Mouse (Mus musculus): ENCODE measurements around the gene Thumpd1.

Gene Thumpd1

DNA sequence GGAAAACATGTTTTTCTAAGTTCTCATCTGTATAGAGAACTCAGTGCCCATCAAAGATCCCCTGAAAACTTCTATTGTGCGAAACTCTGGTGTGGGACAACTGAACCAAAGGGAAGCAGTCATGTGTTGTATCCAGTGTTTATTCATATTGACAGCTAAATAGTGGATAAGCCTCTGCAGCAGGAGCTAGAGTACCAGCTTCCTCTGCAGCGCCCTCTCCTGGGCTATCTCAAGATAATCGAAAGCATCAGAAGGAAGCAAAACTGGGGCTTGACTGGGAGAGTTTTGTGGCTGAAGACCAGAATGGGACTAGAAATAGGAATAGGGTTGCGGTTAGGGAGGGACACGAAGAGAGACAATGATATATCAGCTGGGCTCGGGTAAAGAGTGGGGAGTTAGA lies 49.7 kb downstream of the Thumpd1 start:
- DNase-seq (ENCODE audit: low spot score in 2 of 2), result no peak

DNA sequence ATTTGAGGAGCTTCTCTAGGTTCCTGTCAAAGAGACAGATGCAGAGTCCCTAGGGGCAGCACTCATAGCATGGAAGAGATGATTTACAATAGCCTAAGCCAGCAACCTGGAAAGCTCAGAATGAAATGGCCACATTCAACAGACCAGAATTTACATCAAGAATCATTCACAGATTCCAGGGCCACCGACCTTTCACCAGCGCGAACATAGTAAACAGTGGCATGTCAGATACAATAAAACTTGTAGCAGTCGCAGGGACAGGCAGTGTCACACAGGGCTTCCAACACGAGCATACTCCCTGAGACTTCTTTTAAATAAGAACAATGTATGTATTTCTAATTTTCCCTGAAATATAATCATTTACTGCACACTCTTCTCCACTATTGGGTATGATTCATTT lies 50.2 kb downstream of the Thumpd1 start:
- DNase-seq (ENCODE audit: low spot score in 2 of 2), result no peak

DNA sequence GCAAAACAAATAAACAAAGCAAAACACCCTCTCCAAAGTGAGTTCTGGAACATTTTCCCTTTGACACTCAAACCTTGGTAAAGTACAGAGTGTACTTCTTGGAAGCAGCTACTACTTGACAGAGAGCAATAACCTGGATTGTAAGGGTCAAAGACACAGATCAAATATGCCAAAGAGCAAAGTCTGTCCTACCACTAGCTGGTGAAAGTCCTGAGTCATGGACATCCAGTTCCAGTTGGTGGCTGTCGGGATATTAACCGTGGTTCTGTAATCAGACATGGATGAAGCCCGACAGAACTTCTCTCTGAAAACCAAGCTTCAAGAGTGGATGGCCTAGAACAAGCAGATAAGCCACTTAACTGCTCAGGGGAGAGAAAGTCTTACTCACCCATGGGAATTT lies 52.7 kb downstream of the Thumpd1 start:
- DNase-seq (ENCODE audit: low spot score in 2 of 2), result no peak
